Mouse (Mus musculus) right cerebral cortex, adult 2 months (tissue): ENCODE results near the gene Cyp4f16.
"Not testable (repeated sequence)": the region's sequence is repeated elsewhere in the genome, so short reads cannot be mapped to it uniquely, and the experiment has no call there.

Experiments used
- DNase-seq, 2 experiments: peaks; one replicate each; pipeline ENCODE4 v3.0.0; 2021 to 2022; ENCODE audit warnings: low spot score in 2 of 2

The Cyp4f16 gene

DNA sequence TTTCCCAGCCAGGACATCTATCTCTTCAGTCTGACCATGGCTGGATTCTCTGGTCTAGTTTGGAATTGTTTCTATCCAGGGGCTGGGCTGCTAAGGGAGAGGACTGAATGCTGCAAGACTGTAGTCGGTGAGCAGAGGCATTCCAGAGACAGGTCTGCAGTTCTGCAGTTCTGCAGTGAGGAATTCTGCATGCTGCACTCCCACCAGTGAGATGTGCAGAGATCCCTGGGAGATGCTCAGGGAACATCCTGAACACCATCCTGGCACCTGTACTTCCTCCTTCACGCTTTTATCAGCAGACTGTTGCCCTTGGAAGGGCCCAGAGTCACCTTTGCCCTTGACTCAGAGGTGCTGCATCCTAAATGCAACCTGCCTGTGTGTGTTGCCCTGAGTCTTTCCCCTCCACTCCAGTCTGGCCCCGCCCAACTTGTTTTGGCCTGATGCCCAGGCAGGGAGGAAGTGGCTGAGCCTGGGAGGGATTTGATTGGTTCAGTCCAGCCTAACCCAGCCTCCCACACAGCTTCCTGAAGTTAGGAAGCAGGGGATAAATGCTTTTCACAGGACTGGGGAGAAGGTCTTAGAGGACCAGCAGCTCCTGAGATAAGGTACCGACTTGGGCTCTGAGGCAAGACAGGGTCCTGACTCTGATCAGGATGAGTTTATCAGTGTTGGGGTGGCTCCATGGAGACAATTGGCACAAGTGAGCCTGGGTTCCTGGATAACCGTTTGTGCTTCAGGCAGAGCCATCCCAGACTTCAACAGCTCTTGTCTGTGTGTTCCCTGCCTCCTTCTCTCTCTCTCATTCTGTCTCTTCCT is at the start of gene Cyp4f16:
TSS of gene Cyp4f16 (plus strand) at position 508 of the 816 bp plus-strand sequence.
- peak; percentile 61 to 79 for DNase-seq

DNA sequence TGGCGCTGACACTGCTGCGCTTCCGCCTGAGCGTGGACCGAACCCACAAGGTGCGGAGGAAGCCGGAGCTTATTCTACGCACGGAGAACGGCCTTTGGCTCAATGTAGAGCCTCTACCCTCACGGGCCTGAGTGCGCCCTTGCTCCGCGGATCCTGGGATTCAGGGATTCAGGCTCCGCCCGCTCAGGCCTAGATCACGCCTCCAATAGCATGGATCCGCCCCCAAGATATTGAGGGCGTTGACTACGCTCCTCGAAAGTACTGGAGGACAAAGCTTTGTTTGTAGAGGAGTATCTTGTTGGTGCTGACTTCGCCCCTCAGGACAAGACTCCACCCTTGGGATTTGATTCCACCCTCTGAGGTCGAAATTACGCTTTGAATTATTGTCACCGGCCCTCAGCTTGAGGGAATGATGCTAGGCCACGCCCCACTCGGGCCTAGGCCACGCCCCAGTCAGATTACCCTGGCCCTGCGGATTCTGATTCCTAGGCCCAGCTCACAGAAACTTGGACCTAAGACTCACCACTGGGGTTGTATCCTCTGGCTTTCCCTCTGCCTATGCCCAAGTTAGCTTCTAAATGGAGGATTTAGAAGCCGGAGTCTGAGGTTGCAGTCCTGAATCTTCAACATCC is 43.9 kb upstream of the Cyp4f16 start:
- no peak for DNase-seq

DNA sequence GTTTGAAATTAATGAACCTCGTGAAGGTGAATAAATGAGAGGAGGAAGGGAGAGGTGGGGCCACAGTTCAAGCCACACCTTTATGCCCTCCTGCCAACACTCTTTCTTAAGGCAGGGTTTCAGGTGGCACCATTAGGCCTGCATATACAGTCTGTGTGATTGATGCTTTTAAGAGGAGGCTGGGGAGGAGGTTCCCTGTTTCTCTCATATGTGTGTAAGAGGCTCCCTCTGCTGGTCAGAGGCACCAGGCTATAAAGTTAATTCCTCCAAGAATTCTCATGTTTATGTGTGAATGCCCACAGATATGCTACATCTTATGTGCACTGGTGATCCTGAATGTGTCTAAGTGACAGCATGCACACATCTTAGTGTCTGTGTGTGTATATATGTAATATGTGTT is 41.8 kb upstream of the Cyp4f16 start:
- peak; percentile 83 to 84 for DNase-seq

DNA sequence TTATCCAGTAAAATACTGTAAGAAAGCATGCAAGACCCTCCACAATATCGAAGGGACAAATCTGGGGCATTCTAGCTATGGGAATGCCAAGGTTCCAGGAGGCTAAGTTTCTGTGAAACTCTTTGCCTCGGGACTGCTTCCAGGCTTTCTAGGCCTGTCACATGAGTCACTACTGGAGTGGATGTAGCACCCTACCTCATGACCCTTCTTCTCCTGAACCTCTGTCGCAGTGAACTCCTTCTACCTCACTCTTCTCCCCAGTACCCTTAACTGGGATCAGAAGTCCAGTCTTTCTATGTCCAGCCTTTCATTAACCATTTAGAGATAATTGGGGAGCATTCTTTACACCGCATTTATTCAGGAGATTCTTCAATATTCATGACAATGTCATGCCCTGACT is 35.8 kb upstream of the Cyp4f16 start:
- not testable (repeated sequence) for DNase-seq

DNA sequence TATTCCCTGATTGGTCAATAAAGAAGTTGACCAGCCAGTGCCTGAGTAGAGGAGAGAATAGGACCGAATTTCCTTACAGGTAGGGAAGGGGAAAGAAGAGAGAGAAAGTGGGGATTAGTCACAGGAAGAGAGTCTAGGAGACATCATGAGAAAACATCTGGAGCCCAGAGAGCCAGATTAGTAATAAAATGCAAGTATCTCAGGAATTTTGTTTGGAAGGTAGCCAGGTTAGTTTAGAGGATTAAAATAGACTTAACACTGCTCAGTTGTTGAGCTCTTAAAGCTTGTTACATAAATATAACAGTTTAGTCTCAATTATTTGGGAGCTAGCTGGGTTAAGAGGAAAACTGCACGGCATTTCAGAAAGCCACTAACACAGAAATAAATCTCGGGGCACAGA is 35.3 kb upstream of the Cyp4f16 start:
- DNase-seq = no peak

DNA sequence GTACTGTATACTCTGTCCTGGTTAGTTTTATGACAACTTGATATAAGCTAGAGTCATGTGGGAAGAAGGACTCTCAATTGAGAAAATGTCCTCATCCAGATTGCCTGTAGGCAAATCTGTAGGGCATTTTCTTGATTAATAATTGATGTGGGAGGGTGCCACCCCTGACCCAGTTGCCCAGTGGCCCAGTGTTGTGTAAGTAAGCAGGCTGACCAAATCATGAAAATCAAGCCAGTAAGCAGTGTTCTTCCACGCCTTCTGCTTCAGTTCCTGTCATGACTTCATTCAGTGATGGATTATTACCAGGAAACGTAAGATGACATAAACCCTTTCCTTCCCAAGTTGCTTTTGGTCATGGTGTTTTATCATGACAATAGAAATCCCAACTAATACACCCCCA is 33.2 kb upstream of the Cyp4f16 start:
- DNase-seq = no peak

DNA sequence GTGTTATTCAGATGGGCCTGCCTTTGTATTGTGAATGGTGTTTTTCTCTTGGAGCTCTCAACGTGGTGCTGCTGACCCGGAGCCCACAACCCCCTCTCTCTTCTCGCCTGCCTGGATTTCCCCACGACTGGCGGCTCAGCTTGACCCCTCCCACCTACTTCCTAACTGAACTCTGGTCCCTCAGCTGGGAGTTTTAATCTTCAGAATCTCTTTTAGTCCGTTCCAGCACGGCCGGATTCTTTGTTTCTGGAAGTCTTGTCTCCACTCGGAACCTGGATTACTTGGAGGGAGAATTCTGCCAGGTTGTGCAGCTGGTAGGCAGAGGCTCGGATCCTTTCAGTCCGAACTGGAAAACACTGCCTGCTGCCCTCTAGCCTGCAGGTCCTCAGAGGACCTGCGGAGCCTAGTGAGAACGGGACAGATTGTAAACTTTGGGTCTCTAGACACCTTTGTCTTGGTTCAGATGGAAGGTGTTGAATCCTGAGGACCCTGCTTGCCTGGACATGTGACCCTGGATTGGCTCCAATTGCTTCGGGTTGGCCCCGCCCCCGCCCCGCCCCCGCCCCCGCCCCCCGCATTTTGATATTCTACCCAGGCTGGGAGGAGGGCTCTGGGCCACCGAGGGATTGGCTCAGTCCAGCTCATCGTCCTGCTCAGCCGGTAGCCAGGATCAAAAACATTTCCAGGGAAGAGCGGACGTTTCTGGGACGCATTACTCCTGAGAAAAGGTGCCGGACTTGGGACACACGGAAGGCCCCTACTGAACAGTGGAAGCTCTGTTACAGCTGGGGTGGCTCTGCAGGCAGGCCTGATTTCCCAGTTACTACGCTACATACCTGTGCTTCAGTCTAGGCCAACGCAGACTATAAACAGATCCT is 30.3 kb upstream of the Cyp4f16 start, which contains the start of gene Cyp4f17:
TSS of gene Cyp4f17 (plus strand) at position 200 of the 878 bp plus-strand sequence.
- DNase-seq = peak in 1 of 2 experiments; percentile 12

DNA sequence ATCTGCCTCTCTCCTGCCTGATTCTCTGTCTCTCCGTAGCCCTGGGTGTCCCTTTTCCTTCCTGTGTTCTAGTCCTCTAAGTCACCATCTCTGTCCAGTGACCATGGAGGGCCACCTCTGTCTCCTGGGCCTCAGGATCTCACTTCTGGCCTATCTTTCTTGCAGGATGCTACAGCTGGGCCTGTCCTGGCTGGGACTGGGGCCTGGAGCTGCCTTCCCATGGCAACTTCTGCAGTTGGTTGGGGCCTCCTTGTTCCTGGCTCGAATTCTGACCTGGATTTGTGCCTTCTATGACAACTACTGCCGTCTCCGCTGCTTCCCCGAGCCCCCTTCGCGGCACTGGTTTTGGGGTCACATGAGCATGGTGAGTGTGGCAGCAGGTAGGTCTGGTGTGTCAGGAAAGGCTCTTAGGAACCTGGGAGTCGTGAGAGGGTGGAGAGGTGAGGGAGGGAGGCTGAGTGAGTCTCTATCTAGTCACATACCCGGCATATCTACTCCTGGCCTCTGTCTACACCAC is 29.6 kb upstream of the Cyp4f16 start:
- DNase-seq = no peak

DNA sequence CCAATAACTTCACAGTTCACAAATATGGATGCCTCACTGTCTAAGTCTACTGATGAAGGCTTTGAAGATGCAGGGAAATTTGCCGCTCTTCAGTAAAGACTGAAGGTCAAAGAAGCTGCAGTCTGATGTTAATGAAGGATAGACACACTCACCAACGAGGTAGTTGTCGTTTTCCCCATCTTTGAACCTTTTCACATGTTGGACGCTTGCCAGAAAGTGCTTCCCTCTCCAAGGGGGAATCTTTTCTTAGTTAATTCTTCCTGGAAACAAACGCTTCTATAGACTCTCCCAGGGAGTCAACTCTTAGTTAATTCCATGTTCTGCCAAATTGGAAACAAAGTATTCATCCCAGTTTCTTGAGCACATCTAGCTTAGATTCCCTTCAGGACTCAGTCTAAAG is 20.2 kb upstream of the Cyp4f16 start:
- no peak for DNase-seq

DNA sequence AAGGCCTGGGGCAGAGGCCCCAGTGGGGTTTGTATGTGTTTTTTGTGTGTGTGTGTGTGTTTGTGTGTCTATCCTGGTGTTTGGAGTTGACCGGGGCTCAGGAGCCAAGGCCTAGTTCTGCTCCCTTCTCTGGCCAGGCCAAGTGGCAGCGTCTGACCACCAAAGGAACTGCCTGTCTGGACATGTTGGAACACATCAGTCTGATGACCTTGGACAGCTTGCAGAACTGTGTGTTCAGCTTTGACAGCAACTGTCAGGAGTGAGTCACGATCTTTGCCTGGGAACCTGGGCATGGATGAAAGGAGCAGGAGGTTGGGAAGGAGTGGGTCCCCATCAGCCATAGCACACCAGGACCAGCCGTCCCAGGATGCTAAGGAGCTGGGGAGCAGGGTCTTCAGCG is 14.4 kb upstream of the Cyp4f16 start:
- DNase-seq = no peak

DNA sequence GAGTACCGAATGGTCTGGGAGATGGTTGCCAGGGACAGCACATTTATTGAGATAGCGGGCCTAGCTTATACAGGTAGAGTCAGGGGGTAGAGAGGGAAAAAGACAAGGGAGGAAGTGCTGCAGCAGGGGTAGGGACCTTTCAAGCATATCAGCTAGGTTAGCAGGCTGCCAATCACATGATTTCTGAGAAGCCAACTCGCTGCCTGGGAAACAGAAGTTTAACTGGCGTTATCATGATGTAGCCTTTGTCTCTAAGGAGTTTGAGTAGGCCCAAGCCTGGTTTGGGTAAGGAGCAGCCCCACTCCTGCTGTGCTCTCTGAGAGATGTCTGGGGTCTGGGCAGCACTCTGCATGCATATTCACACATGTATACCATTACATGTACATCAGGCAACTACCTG is 14.0 kb upstream of the Cyp4f16 start:
- no peak for DNase-seq

DNA sequence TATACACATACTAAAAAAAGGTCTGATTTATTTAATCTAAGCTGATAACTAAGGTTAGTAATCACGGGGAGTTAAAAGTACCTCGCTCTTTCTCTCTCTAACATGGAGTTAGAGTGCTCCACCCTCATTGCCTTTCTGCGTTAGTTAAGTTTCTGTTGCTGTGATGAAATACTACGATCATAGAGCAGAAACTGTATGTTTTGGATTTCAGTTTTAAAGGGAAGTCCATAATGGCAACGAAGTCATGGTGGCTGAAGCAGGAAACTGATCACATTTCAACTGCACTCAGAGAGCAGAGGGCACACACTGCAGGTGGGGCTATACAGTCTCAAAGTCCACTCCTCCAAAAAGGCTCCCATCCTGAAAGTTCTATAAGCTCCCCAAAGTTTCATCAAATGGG is 13.5 kb upstream of the Cyp4f16 start:
- no peak for DNase-seq

DNA sequence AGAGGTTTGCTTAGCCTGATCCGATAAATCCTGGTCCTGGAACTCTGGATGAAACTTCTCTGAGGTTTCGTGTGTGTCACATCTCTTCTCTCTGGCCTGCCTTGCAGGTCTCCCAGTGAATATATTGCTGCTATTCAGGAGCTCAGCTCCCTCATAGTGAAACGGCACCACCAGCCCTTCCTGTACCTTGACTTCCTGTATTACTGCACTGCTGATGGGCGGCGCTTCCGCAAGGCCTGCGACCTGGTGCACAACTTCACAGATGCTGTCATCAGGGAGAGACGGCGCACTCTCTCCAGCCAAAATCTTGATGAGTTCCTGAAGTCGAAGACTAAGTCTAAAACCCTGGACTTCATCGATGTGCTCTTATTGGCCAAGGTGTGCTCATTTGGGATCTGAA is 12.5 kb upstream of the Cyp4f16 start:
- no peak for DNase-seq

DNA sequence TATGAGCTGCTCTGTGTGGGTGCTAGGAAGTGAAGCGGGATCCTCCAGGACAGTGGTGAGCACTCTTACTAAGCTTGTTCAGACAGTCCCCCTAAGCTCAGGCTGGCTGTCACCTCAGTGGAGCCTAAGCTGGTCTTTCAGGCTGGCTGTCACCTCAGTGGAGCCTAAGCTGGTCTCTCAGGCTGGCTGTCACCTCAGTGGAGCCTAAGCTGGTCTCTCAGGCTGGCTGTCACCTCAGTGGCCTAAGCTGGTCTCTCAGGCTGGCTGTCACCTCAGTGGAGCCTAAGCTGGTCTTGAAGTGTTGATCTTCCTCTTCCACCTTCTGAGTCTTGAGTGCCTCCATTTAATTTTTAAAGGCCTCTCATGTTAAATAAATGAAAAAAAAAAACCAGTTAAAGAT is 10.0 kb upstream of the Cyp4f16 start:
- not testable (repeated sequence) for DNase-seq

DNA sequence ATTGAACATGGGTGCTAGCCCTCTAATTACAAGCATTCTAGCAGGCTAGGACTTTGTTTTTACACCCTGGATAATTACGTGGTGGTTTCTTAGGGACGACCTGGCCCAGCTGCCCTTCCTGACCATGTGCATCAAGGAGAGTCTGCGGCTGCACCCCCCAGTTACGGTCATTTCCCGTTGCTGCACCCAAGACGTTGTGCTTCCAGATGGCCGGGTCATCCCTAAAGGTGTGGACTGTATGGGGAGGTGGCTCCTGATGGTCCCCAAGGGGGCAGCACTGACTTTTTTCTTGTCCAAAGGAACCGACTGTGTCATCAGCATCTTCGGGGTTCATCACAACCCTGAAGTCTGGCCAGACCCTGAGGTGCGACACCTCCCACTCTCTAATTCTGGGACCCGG is 8.6 kb upstream of the Cyp4f16 start:
- no peak for DNase-seq

DNA sequence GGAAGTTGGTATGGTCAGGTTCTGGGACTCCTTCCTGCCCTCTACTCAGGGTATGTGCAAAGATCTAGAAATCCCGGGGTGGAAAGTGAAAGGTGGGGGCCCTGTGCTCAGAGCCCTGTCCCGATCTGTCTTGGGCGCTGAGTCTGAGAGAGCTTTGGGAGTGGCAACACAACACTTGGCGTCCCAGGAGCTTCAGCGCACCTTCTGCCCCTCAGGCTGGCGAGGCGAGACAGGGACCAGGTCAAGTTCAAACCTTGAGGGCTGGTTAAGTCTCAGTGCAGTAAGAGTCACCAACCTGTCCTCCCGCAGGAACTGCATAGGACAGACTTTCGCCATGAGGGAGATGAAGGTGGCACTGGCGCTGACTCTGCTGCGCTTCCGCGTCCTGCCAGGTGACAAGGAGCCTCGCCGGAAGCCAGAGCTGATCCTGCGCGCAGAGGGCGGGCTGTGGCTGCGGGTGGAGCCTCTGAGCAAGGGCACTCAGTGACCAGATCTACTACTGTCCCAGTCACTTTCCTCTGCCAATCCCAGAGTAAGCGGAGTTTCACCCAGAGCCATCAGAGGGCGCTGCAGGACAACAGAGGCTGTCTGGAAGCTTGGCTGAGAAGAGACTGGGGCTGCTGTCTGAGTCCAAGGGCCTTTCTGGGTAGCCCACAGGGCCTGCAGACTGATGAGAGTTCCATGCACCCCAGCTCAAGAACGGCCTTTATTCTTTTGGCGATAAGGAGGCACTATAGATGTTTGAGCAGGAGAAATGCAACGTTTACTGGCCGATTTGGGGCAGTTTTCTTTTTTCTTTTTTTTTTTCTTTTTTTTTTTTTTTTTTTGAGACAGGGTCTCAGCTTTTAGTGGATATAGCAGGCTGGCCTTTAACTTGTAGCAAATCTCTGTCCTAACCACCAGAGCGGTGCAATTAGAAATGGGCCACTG is 7.7 kb upstream of the Cyp4f16 start:
- peak; percentile 84 to 91 for DNase-seq

DNA sequence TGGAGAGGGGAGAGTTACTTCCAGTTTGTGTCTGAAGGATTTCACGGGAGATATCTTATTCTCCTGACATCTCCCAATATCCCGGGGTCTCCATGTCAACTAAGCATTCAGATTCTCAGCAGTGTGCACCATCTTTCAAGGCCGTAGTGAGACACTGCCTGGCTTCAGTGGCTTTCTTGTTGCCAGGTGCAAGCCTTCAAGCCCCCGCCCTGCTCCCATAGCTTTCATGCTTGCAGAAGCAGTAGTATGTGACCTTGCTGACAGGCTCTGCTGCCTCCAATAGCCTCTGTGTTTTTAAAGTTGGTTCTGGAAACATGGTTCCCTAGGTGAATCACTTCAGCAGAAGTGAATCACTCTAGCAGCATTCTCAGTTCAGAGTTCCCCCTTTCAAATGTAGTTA is 4.0 kb upstream of the Cyp4f16 start:
- not testable (repeated sequence) for DNase-seq

DNA sequence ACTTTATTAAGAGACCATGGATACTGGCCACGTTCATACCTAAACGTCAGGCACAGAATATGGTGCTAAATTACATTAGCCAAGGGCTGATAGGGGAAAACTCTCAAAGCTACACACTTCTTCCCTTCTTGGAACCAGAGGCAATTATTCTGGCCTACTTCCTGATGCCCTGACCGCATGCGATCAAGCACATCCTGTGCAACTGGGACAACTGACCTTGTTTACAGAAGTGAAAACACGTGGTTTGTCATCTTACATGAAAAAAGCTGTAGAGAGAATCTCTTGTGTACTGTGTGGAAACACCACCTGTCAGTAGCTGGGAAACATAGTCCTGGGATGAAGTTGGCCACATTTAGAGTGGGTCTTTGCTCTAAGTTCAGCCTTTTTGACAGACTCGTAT is 2.3 kb upstream of the Cyp4f16 start:
- DNase-seq = no peak

DNA sequence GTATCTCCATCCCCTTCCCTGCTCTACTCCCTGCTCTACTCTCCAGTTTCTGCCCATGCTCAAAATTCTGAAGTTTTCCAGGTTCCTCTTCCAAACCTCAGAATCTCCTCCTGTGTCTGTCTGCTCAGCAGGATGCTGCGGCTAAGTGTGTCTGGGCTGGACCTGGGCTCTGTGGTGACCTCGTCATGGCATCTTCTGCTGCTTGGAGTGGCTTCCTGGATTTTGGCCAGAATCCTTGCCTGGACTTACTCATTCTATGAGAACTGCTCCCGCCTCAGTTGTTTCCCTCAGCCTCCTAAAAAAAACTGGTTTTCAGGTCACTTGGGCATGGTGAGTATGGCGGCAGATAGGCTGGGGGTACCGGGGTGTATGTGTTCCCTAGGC is 501 bp downstream of the Cyp4f16 start:
- DNase-seq = no peak

DNA sequence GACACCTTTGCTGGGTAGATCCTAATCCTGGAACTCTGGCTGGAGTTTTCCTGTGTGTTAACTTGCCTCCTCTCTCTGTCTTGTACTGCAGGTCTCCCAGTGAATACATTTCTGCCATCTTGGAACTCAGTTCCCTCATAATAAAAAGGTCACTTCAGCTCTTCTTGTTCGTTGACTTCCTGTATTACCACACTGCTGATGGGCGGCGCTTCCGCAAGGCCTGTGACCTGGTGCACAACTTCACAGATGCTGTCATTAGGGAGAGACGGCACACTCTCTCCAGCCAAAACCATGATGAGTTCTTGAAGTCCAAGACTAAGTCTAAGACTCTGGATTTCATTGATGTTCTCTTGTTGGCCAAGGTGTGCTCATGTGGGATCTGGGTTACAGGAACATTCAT is 8.4 kb downstream of the Cyp4f16 start:
- DNase-seq = not testable (repeated sequence)

DNA sequence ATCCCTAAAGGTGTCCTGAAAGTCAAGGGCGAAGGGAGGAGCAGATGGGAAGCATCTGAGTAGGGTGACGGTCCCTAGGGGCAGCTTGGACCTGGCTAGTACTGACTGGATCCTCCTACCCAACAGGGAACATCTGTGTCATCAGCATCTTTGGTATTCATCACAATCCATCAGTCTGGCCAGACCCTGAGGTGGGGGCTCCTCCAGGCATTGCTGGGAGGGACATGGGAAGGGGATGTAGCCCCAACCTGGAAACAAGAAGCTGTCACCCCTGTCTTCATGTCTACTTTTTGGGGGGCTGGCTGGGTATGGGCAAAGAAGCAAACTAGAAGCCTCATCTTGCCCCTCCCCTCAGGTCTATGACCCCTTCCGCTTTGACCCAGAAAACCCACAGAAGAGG is 14.0 kb downstream of the Cyp4f16 start:
- DNase-seq = not testable (repeated sequence)
